Mouse (Mus musculus) kidney, postnatal 0 days (tissue): ENCODE measurements around the gene Pck1. TPM values are rescaled to one million over a fixed set of nuclear protein-coding genes. Genes with fewer than 3 reads are reported as not detected.

Source experiments
- ATAC-seq: fragments of 200-750 bp; cut with Nextera tagmentation; replicated peaks from 2 replicates; pipeline ENCODE4 v1.8.0; 2017; ENCODE audit warnings: low read depth, moderate number of reproducible peaks, moderate TSS enrichment, moderate library complexity; ENCODE audit not compliant: low FRiP score
- DNase-seq: peaks from one replicate; pipeline ENCODE4 v3.0.0-alpha.2; 2016; ENCODE audit warnings: low spot score
- H3K27ac ChIP-seq: fragments of 300-500 bp; sonication (generic); 2 replicates; pipeline ENCODE4 v1.5.1; 2014; ENCODE audit warnings: mild to moderate bottlenecking
- H3K27me3 ChIP-seq: fragments of 300-500 bp; sonication (generic); 2 replicates; pipeline ENCODE4 v1.6.1; 2014; ENCODE audit warnings: low read length, mixed read lengths; ENCODE audit not compliant: insufficient read depth
- H3K36me3 ChIP-seq: fragments of 300-500 bp; sonication (generic); 2 replicates; pipeline ENCODE4 v1.6.1; 2014; ENCODE audit warnings: low read length, mixed read lengths; ENCODE audit not compliant: insufficient read depth
- H3K4me1 ChIP-seq: fragments of 300-500 bp; sonication (generic); replicated peaks from 2 replicates; pipeline ENCODE4 v1.6.1; 2014; ENCODE audit warnings: antibody characterized with exemption, low read length, mixed read lengths; ENCODE audit not compliant: insufficient read depth
- H3K4me2 ChIP-seq: fragments of 300-500 bp; sonication (generic); 2 replicates; pipeline ENCODE4 v1.6.1; 2014; ENCODE audit warnings: mild to moderate bottlenecking, low read length, moderate library complexity, mixed read lengths
- H3K4me3 ChIP-seq: fragments of 300-500 bp; sonication (generic); replicated peaks from 2 replicates; pipeline ENCODE4 v1.5.1; 2014; ENCODE audit warnings: low read depth, low read length
- H3K9ac ChIP-seq: fragments of 300-500 bp; sonication (generic); 2 replicates; pipeline ENCODE4 v1.6.1; 2014; ENCODE audit warnings: low read depth, low read length
- H3K9me3 ChIP-seq: fragments of 300-500 bp; sonication (generic); replicated peaks from 2 replicates; pipeline ENCODE4 v1.6.1; 2016; ENCODE audit warnings: low read length, inconsistent platforms, mixed read lengths
- CTCF ChIP-seq: IDR thresholded peaks from 2 replicates; pipeline ENCODE4 v1.5.1; 2016; ENCODE audit warnings: antibody characterized with exemption, low read depth, mild to moderate bottlenecking, moderate library complexity
- WGBS: fragments of 180-500 bp; shearing (Covaris S2); extraction: QIAGEN DNeasy Blood & Tissue Kit; methylation state at CpG from one replicate; pipeline ENCODE4 v1.1.7; 2014; 5-methylcytosine and 5-hydroxymethylcytosine counted together
- polyA plus RNA-seq: library from polyadenylated mRNA; unstranded; fragments of >200 nt; fragmentation: Nextera tagmentation; extraction: Ambion mirVana; gene quantifications from 2 replicates; pipeline ENCODE4 v1.2.1, GENCODE M21; 2015

Pck1 gene
- polyA plus RNA-seq, 1 experiment from 2014 or later = 47.2 TPM

GRCm38 (mm10) chr2:173170081-173170480 is 17.2 kb downstream of the Pck1 start:
- 44% methylated on average over 2 of the region's 2 CpGs for WGBS
- Histone ChIP-seq H3K9me3 (no peaks in the 10 kb centered on the region), H3K36me3 (no peaks in the 10 kb centered on the region), H3K9ac (no peak overlapping the region), H3K4me2 (no peak overlapping the region), H3K4me3 (no peak overlapping the region), H3K27ac (peak overlapping the region; percentile 96; the same call in 1 of the 2 replicates), H3K27me3 (0 out of 2 replicates have a peak, but pooled peaks cover 10% of the 10 kb centered on the region), H3K4me1 (peaks cover 39% of the 10 kb centered on the region)
- ATAC-seq = 0 out of 2 replicates have a peak, but pooled peaks have one; percentile 16
- no peak for DNase-seq
- no peak for TF ChIP-seq CTCF

DNA sequence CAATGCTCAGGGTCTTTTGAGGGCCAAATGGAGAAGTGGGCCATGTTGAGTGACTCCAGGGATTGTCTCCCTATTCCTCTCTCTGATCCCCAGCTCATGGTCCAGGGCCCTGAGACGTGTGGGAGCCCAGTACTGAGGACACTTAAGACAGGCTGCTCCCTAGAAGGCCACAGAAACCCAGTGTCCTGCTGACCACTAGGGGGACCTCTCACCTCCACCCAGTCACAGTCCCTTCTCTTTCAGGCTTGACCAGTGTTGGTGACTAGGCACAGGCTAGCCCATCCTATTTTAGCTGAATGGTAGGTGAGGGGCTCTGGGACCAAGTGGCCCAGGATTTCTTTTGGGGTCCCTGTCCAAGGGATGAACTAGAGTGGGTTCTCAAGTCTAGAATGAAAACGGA is 17.9 kb downstream of the Pck1 start:
- Histone ChIP-seq H3K36me3 (no peaks in the 10 kb centered on the region), H3K4me3 (no peak overlapping the region), H3K27ac (peak overlapping the region; percentile 96; the same call in 1 of the 2 replicates), H3K27me3 (0 out of 2 replicates have a peak, but pooled peaks cover 7% of the 10 kb centered on the region), H3K9ac (no peak overlapping the region), H3K4me2 (no peak overlapping the region), H3K4me1 (peaks cover 39% of the 10 kb centered on the region), H3K9me3 (no peaks in the 10 kb centered on the region)
- DNase-seq = peak; percentile 61
- WGBS = 55% methylated on average over 2 of the region's 2 CpGs
- ATAC-seq = no peak
- TF ChIP-seq CTCF = peak; percentile 70

- Histone ChIP-seq H3K9me3 (no peaks in the 10 kb centered on the region), H3K4me1 (peaks cover 39% of the 10 kb centered on the region), H3K36me3 (no peaks in the 10 kb centered on the region), H3K27ac (peak overlapping the region; percentile 96), H3K27me3 (0 out of 2 replicates have a peak, but pooled peaks cover 2% of the 10 kb centered on the region), H3K4me3 (no peak overlapping the region; the same call in 1 of the 2 replicates), H3K9ac (no peak overlapping the region), H3K4me2 (peak overlapping the region; percentile 41)
- ATAC-seq (peak; percentile 67), DNase-seq (peak; percentile 96)
- WGBS = under 1% methylated on average over 30 of the region's 30 CpGs
- no peak for TF ChIP-seq CTCF
Observed at GRCm38 (mm10) chr2:173171470-173171869, 18.6 kb downstream of the Pck1 start.

DNA sequence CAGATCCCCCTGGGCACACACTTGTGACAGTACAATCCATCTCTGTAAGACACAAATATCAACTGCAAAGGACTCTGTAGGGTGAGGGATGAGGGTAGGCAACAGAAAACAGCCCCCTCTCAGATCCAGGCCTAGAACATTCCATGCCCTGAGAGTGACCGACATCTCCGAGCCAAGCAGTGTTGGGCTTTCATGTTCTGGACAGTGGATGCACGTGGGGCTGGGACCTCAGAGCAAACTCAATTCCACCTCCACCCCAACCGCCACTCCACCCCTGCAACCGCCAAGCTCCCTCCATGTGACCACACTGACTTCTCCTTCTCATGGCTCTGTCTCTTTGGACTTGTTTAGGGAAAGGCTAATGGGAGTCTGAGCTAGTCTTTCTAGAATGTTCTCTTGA is 19.1 kb downstream of the Pck1 start:
- peak overlapping the region; percentile 96 for H3K27ac ChIP-seq

DNA sequence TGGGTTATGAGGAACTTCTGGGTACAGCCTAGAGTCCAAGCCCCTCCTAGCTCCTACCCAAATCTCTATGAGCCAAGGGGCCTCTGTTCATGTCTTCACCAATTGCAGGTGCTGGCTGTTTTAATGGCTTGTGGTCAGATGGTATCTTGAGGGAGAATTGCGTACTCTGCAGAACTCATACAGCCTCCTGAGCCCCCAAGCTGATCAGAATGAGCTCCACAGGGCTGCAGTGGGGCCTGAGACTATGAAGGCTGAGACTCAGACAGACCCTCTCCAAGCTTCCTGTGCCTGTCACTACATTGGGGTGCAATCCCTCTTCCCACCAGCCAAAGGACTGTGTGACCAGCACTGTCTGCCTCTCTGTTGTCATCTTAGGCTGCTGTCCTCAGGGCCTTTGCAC is 19.5 kb downstream of the Pck1 start:
- peaks cover 39% of the 10 kb centered on the region for H3K4me1 ChIP-seq
- no peaks in the 10 kb centered on the region for H3K9me3 ChIP-seq
- no peak overlapping the region for H3K4me3 ChIP-seq
- 70% methylated on average over 1 of the region's 1 CpGs for WGBS
- H3K36me3 ChIP-seq = no peaks in the 10 kb centered on the region
- no peak overlapping the region for H3K4me2 ChIP-seq
- ATAC-seq (no peak), DNase-seq (no peak)
- peak overlapping the region; percentile 96 for H3K27ac ChIP-seq
- no peak for TF ChIP-seq CTCF
- 0 out of 2 replicates have a peak, but pooled peaks cover 2% of the 10 kb centered on the region for H3K27me3 ChIP-seq
- no peak overlapping the region for H3K9ac ChIP-seq

More for the DNA sequence above, 19.1 kb downstream of the Pck1 start:
- DNase-seq (peak; percentile 55), ATAC-seq (no peak; the same call in 1 of the 2 replicates)
- peaks cover 39% of the 10 kb centered on the region for H3K4me1 ChIP-seq
- H3K9ac ChIP-seq = no peak overlapping the region
- no peak for TF ChIP-seq CTCF
- 0 out of 2 replicates have a peak, but pooled peaks cover 2% of the 10 kb centered on the region for H3K27me3 ChIP-seq
- peak overlapping the region; percentile 41 for H3K4me2 ChIP-seq
- WGBS = 29% methylated on average over 5 of the region's 5 CpGs
- no peaks in the 10 kb centered on the region for H3K36me3 ChIP-seq
- no peaks in the 10 kb centered on the region for H3K9me3 ChIP-seq
- H3K4me3 ChIP-seq = no peak overlapping the region

DNA sequence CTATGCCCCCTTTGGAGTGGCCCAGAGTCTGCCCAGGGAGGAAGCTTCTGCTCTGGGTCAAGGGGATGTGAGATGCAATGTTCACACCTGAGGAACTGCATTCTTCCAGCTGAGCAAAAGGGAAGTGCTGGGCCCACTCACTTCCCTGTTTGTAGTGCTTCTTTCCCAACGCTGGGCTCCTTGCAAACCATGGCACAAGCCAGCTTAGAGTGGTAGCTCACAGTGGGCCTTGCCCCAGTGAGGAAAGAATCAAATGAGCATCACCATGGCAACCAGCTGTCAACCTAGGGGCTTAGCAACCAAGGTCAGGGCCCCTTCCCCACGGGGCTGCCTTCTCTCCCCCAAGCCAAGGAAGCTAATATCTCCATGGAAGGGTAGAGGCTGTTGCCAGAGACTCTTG is 20.2 kb downstream of the Pck1 start:
- peak; percentile 37 for DNase-seq
- 0 out of 2 replicates have a peak, but pooled peaks cover 2% of the 10 kb centered on the region for H3K27me3 ChIP-seq
- ATAC-seq = no peak
- H3K27ac ChIP-seq = peak overlapping the region; percentile 96
- 42% methylated on average over 2 of the region's 2 CpGs for WGBS
- H3K4me1 ChIP-seq = peaks cover 39% of the 10 kb centered on the region
- no peaks in the 10 kb centered on the region for H3K9me3 ChIP-seq
- no peak for TF ChIP-seq CTCF
- peak overlapping the region; percentile 51; the same call in 1 of the 2 replicates for H3K4me2 ChIP-seq
- no peak overlapping the region for H3K9ac ChIP-seq
- H3K4me3 ChIP-seq = no peak overlapping the region
- H3K36me3 ChIP-seq = no peaks in the 10 kb centered on the region
